Mouse (Mus musculus) layer of hippocampus, adult 11-12 months (tissue): ENCODE measurements around the gene Smg5.
A peak's percentile ranks its signal among the peaks of the same experiment; 100 is the strongest.
"Not testable (repeated sequence)": the region's sequence is repeated elsewhere in the genome, so short reads cannot be mapped to it uniquely, and the experiment has no call there.

Source experiments
- DNase-seq: peaks from one replicate; pipeline ENCODE4 v3.0.0; 2022; ENCODE audit warnings: low spot score

Gene Smg5

DNA sequence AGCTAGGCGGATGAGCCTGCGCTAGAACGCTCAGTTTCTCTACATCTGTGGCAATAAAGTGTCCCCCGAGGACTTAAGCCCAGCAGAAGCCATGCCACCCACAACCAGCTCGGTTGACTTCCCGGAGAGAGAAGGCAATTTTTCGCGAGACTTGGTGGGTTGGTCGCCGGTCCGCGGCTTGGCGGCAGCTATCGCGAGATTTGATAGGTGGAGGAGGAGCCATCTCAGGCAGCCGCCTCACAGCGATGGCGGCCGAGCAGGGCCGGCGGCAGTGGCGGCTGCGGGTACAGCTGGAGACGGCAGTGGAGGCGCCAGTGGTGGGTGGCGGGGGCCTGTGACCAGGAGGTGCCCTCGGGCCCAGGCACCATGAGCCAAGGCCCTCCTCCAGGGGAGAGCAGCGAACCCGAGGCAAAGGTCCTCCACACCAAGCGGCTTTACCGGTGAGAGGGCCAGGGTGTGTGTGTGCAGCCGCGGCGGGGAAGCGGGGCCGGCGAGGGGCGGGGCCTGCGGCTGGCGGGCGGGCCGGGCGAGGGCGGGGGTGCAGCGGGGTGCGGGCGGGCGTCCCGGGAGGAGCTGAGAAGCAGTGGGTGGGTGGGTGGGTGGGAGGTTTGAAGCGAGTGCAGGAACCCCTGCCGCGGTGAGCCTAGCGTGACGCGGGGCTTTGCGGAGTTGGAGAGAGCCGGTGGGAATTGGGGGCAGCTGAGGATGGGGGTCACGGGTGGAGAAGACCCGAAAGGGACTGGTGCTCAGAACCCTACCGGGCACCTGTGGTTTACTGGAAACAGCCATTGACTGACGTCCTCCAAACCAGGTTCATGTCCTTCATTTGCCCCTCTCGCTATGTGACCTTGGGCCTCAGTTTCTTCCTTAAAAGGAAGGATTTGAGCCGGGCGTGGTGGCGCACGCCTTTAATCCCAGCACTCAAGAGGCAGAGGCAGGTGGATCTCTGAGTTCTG is at the start of gene Smg5, which contains the start of gene Tmem79:
TSS of gene Smg5 (plus strand) at position 203 of the 956 bp plus-strand sequence.
TSS of gene Tmem79 (minus strand) at position 91 of the 956 bp plus-strand sequence.
- DNase-seq: peak; percentile 96

DNA sequence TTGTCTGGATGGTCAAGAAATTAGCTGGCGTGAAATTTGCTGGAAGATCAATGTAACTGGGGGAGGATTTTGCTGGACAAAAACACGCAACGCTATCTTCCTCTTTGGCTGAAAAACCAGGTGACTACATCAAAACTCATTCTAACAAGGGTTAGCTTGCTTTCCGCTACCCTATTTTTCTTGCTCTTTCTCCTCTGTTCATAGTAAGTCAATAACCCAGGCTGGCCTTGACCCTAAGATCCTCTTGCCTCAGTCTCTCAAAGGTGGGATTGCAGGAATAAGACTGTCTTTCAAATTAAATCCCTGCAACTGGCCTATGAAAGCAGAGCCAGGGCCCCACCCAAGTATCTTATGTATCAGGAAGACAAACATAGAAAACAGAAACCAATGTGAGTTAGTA is 49.0 kb upstream of the Smg5 start, which contains the start of gene Gm38392:
TSS of gene Gm38392 (minus strand) at position 101 of the 400 bp plus-strand sequence.
- no peak for DNase-seq

DNA sequence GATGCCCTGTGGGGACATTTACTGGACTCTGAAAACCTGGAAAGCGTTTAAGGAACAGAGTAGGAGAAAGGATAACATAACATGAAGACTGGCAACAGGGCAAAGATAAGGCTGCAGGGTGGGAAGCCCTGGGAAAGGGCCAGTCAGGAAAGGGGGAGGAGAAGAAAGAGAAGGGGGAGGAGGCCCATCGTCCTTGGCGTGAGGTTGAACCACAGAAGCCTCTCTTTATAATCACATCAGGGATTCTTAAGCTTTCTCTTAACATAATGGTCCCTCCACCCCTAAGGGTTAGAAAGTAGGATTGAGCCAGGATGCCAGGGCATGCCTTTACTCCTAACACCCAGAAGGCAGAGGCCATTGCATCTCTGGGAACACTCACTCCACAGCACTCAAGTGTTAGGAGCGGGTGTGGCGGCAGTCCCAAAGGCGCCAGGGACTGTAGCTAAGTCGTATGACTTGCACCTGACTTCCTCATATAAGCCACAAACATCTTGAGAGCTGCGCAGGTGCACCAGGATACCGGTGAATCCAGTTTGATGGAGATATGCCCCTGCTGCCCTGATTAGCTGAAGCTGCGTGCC is 47.8 kb upstream of the Smg5 start:
- DNase-seq: not testable (repeated sequence)

DNA sequence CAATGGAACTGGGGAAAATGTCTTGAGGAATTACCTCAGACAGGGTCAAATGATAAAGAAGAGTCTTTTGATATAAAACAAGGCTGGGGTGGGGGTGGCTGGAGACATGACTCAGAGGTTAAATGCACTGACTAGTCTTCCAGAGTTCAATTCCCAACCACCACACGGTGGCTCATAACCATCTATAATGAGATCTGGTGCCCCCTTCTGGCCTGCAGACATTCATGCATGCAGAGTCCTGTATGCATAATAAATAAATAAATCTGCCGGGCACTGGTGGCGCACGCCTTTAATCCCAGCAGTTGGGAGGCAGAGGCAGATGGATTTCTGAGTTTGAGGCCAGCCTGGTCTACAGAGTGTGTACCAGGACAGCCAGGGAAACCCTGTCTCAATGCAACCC is 44.1 kb upstream of the Smg5 start:
- DNase-seq: peak; percentile 19

DNA sequence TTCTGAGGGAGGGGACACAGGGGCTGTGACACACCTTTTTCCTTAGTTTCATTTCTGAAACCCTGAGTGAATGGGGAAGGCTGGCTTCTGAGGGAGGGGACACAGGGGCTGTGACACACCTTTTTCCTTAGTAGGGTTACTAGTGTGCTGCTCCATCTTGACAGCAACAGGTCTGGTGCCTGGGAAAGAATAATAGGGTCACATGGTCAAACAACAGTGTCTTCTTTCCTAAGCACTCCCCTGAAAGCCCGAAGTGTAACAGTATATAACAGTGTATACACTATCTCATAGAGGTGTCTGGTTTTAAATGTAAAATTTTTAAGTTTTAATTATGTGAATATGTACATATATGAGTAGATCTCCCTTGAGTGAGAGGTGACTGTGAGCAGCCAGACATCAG is 40.8 kb upstream of the Smg5 start:
- not testable (repeated sequence) for DNase-seq

DNA sequence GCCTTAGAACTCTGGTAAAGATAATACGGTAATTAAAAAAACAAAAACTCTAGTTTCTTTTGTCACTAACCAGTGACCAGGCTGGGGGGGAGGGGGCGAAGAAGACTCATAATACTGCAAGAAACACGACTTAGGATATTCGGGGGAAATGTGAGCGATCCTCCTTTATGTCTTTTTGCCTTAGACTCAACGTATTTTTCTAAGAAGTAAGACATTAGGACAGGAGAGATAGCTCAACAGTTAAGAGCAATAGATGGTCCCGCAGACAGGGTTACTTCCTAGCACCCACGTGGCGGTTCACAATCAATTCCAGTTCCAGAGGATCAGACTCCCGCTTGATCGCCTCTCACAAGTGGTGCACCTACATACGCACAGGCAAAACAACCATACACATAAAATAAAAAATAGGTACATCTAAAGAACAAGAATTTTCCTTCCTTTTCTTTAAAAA is 39.9 kb upstream of the Smg5 start:
- no peak for DNase-seq

DNA sequence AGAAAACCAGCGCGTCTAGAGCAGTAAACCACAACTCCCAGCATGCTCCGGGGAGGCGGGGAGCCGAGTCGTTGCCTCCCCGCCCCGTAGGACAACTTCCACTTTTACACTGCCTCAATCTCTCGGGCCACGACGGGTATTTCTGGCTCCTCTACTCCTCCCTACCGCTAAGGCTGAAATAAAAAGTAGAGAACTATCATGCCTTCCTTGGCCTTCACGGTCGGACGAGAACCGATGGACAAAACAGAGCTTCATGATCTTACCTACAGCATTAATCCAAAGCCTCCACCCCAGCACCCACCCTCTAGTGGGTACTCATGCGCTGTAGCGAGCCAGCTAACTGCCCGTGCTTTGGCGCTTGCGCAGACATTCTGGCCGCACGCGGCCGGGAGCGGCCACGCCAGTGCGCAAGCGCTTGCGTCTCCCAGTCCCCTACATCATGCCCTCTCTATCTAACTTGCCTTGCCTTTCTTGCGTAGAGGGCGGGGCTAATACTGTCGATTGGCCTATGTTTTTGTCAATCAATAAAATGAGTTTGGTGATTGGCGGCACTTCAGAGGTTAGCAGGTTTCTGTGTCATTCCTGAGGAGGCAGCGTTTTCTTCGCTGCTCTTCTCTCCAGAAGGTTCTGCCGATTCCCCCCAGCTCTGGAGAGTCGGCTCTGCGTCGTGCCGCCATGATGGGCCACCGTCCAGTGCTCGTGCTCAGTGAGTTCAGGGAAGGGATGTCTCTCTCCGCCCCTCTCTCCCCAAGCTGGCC is 39.3 kb upstream of the Smg5 start, which contains the start of the genes Tsacc and Cct3:
TSS of gene Tsacc (minus strand) at position 439 of the 758 bp plus-strand sequence.
TSS of gene Cct3 (plus strand) at position 556 of the 758 bp plus-strand sequence.
- DNase-seq: peak; percentile 98

DNA sequence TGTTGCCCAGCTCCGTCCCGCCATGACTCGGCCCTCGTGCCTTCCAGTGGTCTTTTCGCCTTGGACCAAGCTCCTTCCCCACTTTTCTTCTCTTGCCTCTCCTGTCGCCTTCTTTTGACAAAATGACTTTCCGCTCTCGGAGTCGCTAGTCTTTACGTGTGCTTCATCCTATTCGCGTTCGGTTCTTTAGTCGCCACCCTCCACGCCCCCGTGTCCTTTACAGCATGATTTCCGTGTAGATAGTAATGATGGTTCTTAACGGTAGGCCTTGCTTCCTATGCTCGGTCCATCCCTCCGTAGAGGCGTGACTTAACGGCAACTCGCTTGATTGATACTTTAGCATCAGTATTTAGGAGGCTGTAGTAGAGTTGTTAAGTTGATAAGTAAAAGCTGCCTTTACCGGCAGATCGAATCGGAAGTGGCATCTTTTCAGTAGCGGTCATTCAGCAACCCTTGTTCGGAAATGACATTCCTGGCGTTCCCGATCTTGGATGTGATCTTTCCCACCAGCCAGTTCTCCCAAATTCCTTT is 38.7 kb upstream of the Smg5 start:
- DNase-seq: peak; percentile 66

DNA sequence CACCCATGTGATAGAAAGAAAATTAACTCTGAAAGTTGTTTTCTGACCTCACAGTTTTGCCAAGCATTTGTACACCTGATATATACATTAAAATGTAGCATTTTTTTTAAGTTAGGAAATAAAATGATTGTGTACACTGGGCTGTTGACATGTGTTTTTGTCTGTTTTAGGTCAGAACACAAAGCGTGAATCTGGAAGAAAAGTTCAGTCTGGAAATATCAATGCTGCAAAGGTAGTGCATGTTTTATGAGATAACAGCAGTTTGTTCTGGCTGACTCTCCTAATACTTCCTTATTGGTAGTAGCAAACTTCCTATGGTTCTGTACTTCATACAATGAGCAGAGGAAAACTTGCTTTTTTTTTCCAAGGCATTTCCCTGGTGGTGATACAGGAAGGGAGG is 36.9 kb upstream of the Smg5 start:
- DNase-seq: no peak

DNA sequence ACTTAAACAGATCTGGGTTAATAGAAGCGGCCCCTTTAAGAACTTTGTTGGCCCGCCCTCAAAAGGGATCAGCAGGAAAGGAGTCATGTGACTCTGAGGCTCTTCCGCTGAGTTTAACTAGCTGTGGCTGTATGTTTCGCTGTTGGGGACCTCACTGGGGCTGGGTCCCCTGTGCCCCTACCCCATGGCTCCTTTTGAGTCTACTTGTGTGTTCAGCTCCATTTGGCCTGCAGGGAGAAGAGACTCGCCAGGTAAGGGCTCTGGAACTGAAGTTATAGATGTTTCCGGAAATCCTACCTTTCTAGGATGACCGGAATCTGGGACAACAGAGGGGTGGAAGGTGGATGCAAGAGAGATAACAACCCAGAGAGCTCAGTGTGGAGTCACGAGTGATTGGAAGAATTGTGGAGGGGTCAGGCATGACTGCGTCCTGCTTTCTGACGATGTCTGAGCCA is 11.1 kb upstream of the Smg5 start, which contains the start of gene Glmp:
TSS of gene Glmp (plus strand) at position 73 of the 455 bp plus-strand sequence.
- peak; percentile 71 for DNase-seq

DNA sequence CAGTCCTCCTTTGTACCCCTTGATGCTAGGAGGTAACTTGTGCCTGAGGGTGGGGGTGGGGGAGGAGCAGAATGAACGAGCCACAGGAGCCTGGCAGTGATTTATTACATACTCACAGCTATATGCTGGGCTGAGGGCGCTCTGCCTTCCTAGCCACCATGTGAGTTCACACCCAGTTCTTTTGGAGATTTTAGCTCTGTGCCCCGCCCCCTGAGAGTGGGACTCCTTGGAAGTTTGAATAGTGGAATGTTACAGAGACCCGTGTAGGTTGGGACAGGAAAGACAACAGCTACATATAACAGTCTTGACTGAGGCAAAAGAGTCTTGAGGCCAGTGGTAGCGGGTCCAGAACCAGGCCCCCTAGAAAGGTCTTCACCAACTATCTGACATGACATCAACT is 7.1 kb upstream of the Smg5 start:
- DNase-seq: no peak

DNA sequence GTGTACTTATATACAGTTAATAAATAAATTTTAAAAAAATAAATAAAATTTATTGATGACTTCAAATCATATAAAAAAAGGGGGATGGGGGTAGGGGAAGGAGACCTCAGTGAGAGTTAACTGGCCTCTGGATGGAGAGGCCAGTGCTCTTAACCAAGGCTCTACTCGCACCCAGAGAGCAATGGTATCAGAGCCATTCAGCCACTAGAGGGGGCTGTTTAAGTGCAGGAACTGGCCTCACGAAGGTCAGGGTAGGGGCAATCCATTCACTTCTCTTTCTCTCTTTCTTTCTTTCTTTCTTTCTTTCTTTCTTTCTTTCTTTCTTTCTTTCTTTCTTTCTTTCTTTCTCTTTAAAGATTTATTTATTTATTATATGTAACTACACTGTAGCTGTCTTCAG is 4.8 kb upstream of the Smg5 start:
- peak; percentile 50 for DNase-seq

DNA sequence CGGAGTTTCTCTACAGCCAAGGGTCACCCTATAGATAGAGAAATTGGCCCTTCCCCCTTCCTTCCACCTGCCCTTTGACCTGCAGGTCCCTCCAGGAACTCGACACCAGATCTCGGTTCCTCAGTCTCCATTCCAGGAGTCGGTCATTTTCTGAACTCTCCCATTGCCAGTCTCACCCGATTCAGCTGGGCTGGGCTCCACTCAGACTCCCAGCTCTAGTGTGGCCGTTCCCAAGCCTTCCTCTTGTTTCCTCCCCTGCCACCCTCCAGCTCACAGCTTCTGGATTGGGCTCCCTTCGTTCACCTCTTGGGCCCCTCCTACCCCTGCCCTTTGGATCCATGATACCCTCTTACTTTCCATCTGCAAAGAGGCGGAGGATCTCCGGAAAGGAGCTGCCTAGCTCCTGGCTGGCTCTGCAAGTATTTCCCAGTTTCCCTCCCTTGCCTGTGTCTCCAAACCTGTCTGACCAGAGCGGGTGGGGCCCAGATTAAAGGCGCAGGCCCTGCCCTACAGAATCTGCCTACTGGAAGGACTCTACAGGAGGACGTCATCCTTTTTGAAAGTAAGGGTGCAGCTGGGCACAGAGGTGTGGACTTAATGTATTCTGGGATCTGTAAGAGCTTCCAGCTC is 1.9 kb upstream of the Smg5 start:
- DNase-seq: no peak

DNA sequence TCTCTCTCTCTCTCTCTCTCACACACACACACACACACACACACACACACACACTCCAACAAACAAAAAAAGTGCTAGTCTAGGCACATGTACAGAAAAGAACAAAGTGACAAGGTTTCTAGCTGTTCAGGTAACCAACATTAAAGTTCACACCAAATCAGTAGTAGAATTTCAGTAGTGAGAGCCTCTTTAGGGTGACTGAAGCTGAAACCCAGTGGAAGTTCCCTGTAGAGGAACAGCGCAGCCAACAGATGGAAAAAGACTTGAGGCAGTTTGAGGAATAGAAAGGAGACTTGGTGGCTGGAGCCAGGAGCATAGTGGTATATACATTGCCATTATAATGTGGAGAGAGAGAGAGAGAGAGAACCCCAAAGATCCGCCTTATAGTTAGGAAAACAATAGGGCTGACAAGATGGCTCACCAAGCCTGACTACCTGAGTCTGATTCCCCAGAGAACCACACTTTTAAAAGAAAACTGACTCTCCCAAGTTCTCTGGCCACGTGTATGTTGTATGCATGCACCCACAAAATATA is 1.1 kb upstream of the Smg5 start:
- DNase-seq: no peak

DNA sequence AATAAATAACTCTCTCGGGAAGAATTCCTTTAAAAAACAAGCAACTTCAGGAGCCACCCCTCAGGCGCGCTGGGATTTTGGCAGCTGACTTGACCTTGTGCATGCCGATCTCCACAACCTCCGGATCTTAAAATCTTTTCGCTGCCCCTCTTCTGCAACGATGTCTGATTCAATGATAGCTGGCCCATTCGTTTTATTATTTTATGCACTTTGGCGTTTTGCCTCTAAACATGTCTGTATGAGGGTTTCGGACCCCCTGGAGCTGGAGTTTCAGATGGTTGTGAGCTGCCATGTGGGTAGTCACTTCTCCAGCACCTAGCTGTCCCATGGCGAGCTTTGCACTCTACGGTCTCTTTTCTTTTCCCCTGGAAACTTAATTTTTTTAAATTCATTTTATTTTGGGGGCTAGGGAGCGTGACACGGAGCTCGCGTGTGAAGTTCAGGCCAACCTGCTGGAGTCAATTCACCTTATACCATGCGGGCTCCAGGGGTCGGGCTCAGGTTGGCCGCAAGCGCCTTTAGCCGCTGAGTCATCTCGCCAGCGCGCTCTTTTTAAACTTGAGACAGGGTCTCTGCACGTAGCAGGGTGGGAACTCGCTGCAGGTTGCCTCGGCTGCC is 515 bp upstream of the Smg5 start:
- no peak for DNase-seq

DNA sequence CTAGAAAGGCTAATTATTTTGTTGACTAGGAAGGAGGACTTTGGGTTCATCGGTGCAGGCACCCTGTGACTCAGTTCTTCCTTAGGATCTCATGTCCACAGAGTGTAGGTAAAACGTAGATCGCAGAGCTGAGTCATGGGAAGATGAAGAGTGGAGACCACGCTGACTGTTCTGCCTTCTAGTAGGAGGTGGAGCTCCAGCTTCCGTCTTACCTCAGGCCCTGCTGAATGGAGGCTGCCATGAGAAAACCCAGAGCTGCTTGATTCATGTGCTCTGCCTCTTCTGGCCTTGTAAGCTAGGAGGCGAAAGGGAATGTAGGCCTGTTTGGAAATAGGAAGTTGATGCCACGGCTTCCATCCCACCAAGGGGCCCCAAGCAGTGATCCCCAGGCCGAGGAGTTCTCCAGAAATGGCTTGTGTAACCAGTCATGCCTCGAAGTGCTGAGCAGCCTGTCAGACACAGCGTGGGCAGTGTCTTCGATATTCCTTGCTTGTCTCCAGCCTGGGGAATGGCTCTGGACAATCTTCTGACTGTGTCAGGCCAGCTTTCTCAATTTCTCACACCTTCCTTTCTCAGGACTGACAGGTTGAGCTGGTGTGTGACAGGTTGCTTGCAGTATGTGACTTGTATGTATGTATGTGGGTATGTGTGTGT is 1.4 kb downstream of the Smg5 start:
- no peak for DNase-seq

DNA sequence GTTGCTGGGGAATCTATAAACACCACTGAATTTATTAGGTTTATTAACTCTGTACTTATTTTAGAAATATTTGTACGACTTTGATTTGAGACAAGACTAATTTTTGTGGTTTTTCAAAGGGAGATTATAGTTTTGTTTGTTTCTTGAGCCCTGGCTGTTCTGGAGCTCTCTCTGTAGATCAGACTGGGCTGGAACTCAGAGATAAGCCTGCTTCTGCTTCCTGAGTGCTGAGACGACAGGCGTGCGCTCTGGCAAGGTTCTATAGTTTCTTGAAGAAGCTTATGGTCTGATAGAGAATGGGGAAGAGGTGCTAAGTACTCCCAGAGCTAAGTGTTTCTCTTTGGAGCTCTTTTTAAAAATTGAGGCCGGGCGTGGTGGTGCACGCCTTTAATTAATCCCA is 2.3 kb downstream of the Smg5 start:
- DNase-seq: no peak

DNA sequence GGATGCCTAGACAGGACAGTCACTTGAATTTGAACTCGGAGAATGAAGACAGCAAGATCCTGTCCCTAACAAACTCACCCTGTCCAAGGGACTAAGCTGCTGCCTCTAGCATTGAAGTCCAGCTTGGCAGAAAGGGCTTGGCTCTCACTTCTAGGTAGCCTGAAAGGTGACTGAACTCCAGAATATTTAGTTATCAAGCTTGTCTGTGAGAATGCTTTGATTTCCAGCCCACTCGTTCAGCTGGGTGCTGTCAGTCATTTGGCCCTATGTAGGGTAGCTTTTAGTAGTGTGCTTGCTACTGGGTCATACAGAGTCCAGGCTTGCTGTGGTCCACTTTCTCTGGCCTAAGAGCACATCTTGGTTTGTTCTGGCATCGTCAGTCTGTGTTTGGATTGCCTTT is 2.9 kb downstream of the Smg5 start:
- no peak for DNase-seq

DNA sequence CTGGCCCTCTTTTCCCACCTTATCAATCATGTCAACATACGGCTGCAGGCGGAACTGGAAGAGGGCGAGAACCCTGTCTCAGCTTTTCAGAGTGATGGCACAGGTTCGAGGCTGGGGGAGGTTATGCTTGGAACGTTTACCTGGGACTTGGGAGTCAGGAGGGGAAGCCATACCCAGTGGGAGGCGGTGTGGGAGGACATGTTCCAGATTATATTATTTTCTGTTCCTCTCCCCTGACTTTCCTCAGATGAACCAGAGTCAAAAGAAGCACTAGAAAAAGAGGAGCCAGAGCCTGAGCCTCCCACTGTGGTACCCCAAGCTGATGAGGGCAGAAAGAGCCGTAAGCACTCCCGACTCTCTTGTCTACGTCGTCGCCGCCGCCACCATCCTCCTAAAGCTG is 14.7 kb downstream of the Smg5 start:
- DNase-seq: no peak

DNA sequence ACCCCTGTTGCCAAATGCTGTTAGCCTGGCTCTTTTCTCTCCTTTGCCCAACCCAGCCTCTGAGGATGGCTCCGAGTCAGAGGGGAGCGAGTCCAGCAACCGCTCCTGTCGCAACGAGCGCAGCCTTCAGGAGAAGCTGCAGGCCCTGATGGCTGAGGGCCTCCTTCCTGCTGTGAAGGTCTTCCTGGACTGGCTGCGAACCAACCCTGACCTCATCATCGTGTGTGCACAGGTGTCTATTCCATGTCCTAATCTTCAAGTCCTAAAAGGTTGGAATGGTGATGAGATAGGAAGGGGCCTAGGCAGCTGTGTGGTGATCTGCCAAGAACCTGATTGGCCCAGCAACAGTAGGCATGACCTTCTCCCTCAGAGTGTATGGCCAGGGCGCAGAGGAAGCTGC is 16.8 kb downstream of the Smg5 start:
- DNase-seq: no peak
